Mouse (Mus musculus) ES-Bruce4 (cell line): Measurements from ENCODE around the gene Henmt1.

Source experiments
- CTCF ChIP-seq: IDR thresholded peaks from one replicate; pipeline ENCODE4 v1.8.1; 2011; ENCODE audit warnings: low read depth, low read length
- POLR2A ChIP-seq: IDR thresholded peaks from one replicate; pipeline ENCODE4 v1.8.1; 2011; ENCODE audit warnings: low read length; ENCODE audit not compliant: insufficient read depth

- TF ChIP-seq POLR2A (no peak), CTCF (no peak)
These were observed 42.3 kb downstream of the Henmt1 start for GRCm38 (mm10) chr3:108981946-108982345.
